Mouse (Mus musculus) MEL (cell line): ENCODE results near the gene Dffa.

Experiments used
- CTCF ChIP-seq, 3 experiments: IDR thresholded peaks in 2 of 3; conservative IDR thresholded peaks in 1 of 3; 2 replicates each; pipeline ENCODE4 v1.5.1; 2011 to 2012; ENCODE audit warnings: low read length in 3 of 3, low read depth in 2 of 3, mild to moderate bottlenecking in 2 of 3, improper control_type of control experiment in 1 of 3, inconsistent platforms in 1 of 3, mixed read lengths in 1 of 3, moderate library complexity in 1 of 3; ENCODE audit not compliant: control insufficient read depth in 1 of 3, insufficient read depth in 1 of 3, poor library complexity in 1 of 3, severe bottlenecking in 1 of 3
- EP300 ChIP-seq, 2 experiments: IDR thresholded peaks; 2 replicates each; pipeline ENCODE4 v1.6.1; 2011; ENCODE audit warnings: improper control_type of control experiment in 2 of 2, low read length in 2 of 2, low read depth in 1 of 2, mild to moderate bottlenecking in 1 of 2
- MEF2A ChIP-seq: IDR thresholded peaks from 2 replicates; pipeline ENCODE4 v1.6.1; 2014; ENCODE audit warnings: low read depth, mild to moderate bottlenecking, inconsistent platforms, low read length, improper control_type of control experiment; ENCODE audit not compliant: poor library complexity, insufficient replicate concordance, severe bottlenecking; ENCODE audit errors: extremely low read depth
- MXI1 ChIP-seq: IDR thresholded peaks from 2 replicates; pipeline ENCODE4 v1.6.1; 2011; ENCODE audit warnings: mild to moderate bottlenecking, low read depth, low read length, improper control_type of control experiment
- NELFE ChIP-seq: IDR thresholded peaks from 2 replicates; pipeline ENCODE4 v1.6.1; 2011; ENCODE audit warnings: low read depth, low read length, improper control_type of control experiment
- POLR2A ChIP-seq, 2 experiments: IDR thresholded peaks; 2 replicates each; pipeline ENCODE4 v1.6.1; 2011 to 2012; ENCODE audit warnings: low read length in 2 of 2, mild to moderate bottlenecking in 2 of 2, control low read depth in 1 of 2, improper control_type of control experiment in 1 of 2, low read depth in 1 of 2, moderate library complexity in 1 of 2; ENCODE audit not compliant: control insufficient read depth in 1 of 2, insufficient read depth in 1 of 2, poor library complexity in 1 of 2
- POLR2AphosphoS5 ChIP-seq: IDR thresholded peaks from 2 replicates; pipeline ENCODE4 v1.6.1; 2012; ENCODE audit warnings: low read depth, borderline replicate concordance, mild to moderate bottlenecking, inconsistent platforms, low read length, moderate library complexity, mixed read lengths
- TCF12 ChIP-seq: IDR thresholded peaks from 2 replicates; pipeline ENCODE4 v1.6.1; 2014; ENCODE audit warnings: low read depth, mild to moderate bottlenecking, inconsistent platforms, low read length, improper control_type of control experiment, moderate library complexity

- no peak for TF ChIP-seq POLR2AphosphoS5
- TF ChIP-seq CTCF (IDR thresholded peaks at IDR 0.05 in 2 of 3, conservative IDR thresholded peaks at IDR 0.05 in 1 of 3; ENCODE audit: control insufficient read depth in 1 of 3, insufficient read depth in 1 of 3, low read depth in 2 of 3, low read length in 3 of 3, poor library complexity in 1 of 3, severe bottlenecking in 1 of 3) = peak; percentile 51 to 67 (median 59); a peak in 5 of 6 replicates
- no peak for TF ChIP-seq POLR2A (IDR thresholded peaks at IDR 0.05; ENCODE audit: control insufficient read depth in 1 of 2, insufficient read depth in 1 of 2, low read depth in 1 of 2, low read length in 2 of 2, poor library complexity in 1 of 2)
- TF ChIP-seq MXI1 = no peak
- no peak for TF ChIP-seq EP300 (IDR thresholded peaks at IDR 0.05; ENCODE audit: low read depth in 1 of 2, low read length in 2 of 2)
- no peak for TF ChIP-seq MEF2A
- TF ChIP-seq NELFE = no peak
- TF ChIP-seq TCF12 = no peak
These were observed 27.9 kb upstream of the Dffa start for GRCm38 (mm10) chr4:149075871-149076575.
